ENCODE assay signal across 19 mouse cellular contexts in the genomic region with DNA sequence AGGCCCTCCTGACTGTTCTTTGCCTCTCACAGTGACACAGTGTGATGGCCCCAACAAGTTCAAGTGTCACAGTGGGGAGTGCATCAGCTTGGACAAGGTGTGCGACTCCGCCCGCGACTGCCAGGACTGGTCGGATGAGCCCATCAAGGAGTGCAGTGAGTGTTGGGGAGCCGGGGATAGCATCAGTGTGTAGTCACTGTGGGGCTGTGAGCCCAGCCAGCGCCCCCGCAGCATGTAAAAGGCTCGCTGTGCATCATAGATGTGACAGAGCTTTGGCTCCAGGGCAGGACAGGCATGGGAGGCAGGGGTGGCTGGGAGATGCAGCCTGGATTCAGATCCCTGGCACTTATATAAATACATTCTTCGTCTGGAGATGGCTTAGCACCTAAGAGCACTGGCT. TPM values are rescaled to one million over a fixed set of nuclear protein-coding genes. Genes with fewer than 3 reads are reported as not detected.
A peak's percentile ranks its signal among the peaks of the same experiment; 100 is the strongest.
DNase-seq lines count a peak whose midpoint lies in the region; ATAC-seq and TF ChIP-seq lines count a peak whose summit lies in the region.
"Had no signal": no experiment of that assay in that cellular context is flagged by ENCODE, and none has a peak within 500 bp of the region (broad histone marks: within the 10 kb centered on the region; RNA-seq: fewer than 3 reads in every experiment).

No protein-coding gene starts in this region.

- peaks cover 9% of the 10 kb centered on the region; the same call in 1 of the 2 replicates for H3K79me2 ChIP-seq in liver, adult 2 months (ENCODE audit: control insufficient read depth, insufficient read depth, low read length)

- 73% methylated on average over 10 of the region's 10 CpGs for WGBS in liver, adult 2 months
- WGBS in hindbrain, embryonic 16.5 days, result 92% methylated on average over 10 of the region's 10 CpGs

- peak; percentile 53 to 59 for DNase-seq in frontal cortex, adult 2 months (ENCODE audit: extremely low spot score in 1 of 2, low spot score in 1 of 2)
- DNase-seq in frontal cortex, postnatal 25 days (ENCODE audit: low spot score in 2 of 2), result no peak
- DNase-seq in liver, adult 2 months (ENCODE audit: extremely low read depth, low read depth, low spot score), result no peak
- no peak for DNase-seq in liver
- peak; percentile 32 for DNase-seq in right cerebral cortex, postnatal 25 days
- no peak for DNase-seq in right cerebral cortex, postnatal 4 days
- DNase-seq in ovary, adult 18-20 months (ENCODE audit: low spot score), result no peak
- DNase-seq: adrenal gland, postnatal 25 days; B cell, adult 2 months; cerebellum, postnatal 14 days; thymus, postnatal 14 days had no signal

- peaks cover 69% of the 10 kb centered on the region for H3K36me3 ChIP-seq in liver, adult 2 months (ENCODE audit: control insufficient read depth, insufficient read depth, low read length)
- peaks cover 76% of the 10 kb centered on the region for H3K36me3 ChIP-seq in hindbrain, embryonic 16.5 days (ENCODE audit: control insufficient read depth, insufficient read depth, low read length)

- TF ChIP-seq CTCF in liver, adult 2 months (IDR thresholded peaks at IDR 0.05; ENCODE audit: low read depth, low read length), result no peak

- ATAC-seq in hindbrain, embryonic 16.5 days, result no peak

- no peak for TF ChIP-seq POLR2A in liver, adult 2 months (IDR thresholded peaks at IDR 0.05; ENCODE audit: extremely low read depth, insufficient read depth, low read length)

- H3K4me2 ChIP-seq in hindbrain, embryonic 16.5 days (ENCODE audit: low read length), result no peak overlapping the region
- H3K4me2 ChIP-seq: forebrain, embryonic 12.5 days; heart, embryonic 12.5 days; hindbrain, embryonic 14.5 days; limb, embryonic 13.5 days; midbrain, embryonic 11.5 days; neural tube, embryonic 15.5 days had no signal

- peak overlapping the region; percentile 72 for H3K27ac ChIP-seq in liver, adult 2 months (replicated peaks; ENCODE audit: insufficient read depth, low read depth, low read length)
- no peak overlapping the region for H3K27ac ChIP-seq in hindbrain, embryonic 16.5 days (ENCODE audit: low read depth, low read length)
- H3K27ac ChIP-seq: forebrain, embryonic 12.5 days; hindbrain, embryonic 14.5 days; limb, embryonic 13.5 days; neural tube, embryonic 15.5 days had no signal

- H3K9me3 ChIP-seq in hindbrain, embryonic 16.5 days (ENCODE audit: control insufficient read depth, low read length), result no peaks in the 10 kb centered on the region
- H3K9me3 ChIP-seq: forebrain, embryonic 12.5 days; heart, embryonic 12.5 days; limb, embryonic 13.5 days; neural tube, embryonic 15.5 days had no signal

- peaks cover 28% of the 10 kb centered on the region for H3K4me1 ChIP-seq in liver, adult 2 months (ENCODE audit: control insufficient read depth, insufficient read depth, low read length)
- no peaks in the 10 kb centered on the region for H3K4me1 ChIP-seq in hindbrain, embryonic 16.5 days (ENCODE audit: control insufficient read depth, insufficient read depth, low read depth, low read length)
- H3K4me1 ChIP-seq: forebrain, embryonic 12.5 days; limb, embryonic 13.5 days; neural tube, embryonic 15.5 days had no signal

- no peaks in the 10 kb centered on the region for H3K27me3 ChIP-seq in liver, adult 2 months (ENCODE audit: control insufficient read depth, insufficient read depth, low read length)
- H3K27me3 ChIP-seq in hindbrain, embryonic 16.5 days (replicated peaks; ENCODE audit: control insufficient read depth, insufficient read depth, low read length), result no peaks in the 10 kb centered on the region
- H3K27me3 ChIP-seq: forebrain, embryonic 12.5 days; heart, embryonic 12.5 days; limb, embryonic 13.5 days; neural tube, embryonic 15.5 days; Patski had no signal

- H3K4me3 ChIP-seq in liver, adult 2 months (ENCODE audit: insufficient read depth, low read depth, low read length), result no peak overlapping the region
- no peak overlapping the region for H3K4me3 ChIP-seq in hindbrain, embryonic 16.5 days (ENCODE audit: low read length)
- H3K4me3 ChIP-seq: forebrain, embryonic 12.5 days; heart, embryonic 12.5 days; limb, embryonic 13.5 days; neural tube, embryonic 15.5 days had no signal

- H3K9ac ChIP-seq in liver, adult 2 months (ENCODE audit: low read depth, low read length), result peak overlapping the region; percentile 49
- H3K9ac ChIP-seq in hindbrain, embryonic 16.5 days (ENCODE audit: low read depth, low read length), result no peak overlapping the region
- H3K9ac ChIP-seq: forebrain, embryonic 12.5 days; heart, embryonic 12.5 days; hindbrain, embryonic 14.5 days; limb, embryonic 13.5 days; neural tube, embryonic 15.5 days had no signal

RNA-seq across cellular contexts. Expression of a gene that starts 13.9 kb away (rescaled TPM):
- polyA plus RNA-seq in frontal cortex, adult 2 months (2012; rRNA removed), result 13.4 and 14.4 TPM in 2 replicates
- total RNA-seq in liver, adult 2 months (2014; rRNA removed), result 61.4 and 82.8 TPM in 2 replicates
- polyA plus RNA-seq in liver, adult 2 months (2012; rRNA removed), result 105 and 116 TPM in 2 replicates
- polyA plus RNA-seq in hindbrain, embryonic 16.5 days (2015; fragmentation: Nextera tagmentation; extraction: Ambion mirVana), result 15.6 and 17.5 TPM in 2 replicates

RNA-seq across cellular contexts. Expression of a gene that starts 22.9 kb away (rescaled TPM):
- 3.3 and 3.8 TPM in 2 replicates for polyA plus RNA-seq in frontal cortex, adult 2 months (2012; rRNA removed)
- 15.3 and 17.9 TPM in 2 replicates for total RNA-seq in liver, adult 2 months (2014; rRNA removed)
- polyA plus RNA-seq in liver, adult 2 months (2012; rRNA removed), result 11.6 and 14.4 TPM in 2 replicates
- 21.2 and 26.0 TPM in 2 replicates for polyA plus RNA-seq in hindbrain, embryonic 16.5 days (2015; fragmentation: Nextera tagmentation; extraction: Ambion mirVana)

Comparison
In these comparisons a context has a peak if more than half of its experiments do, and no peak if none do; other contexts are left out.
1. DNase-seq: peak in frontal cortex, adult 2 months (2 of 2) and right cerebral cortex, postnatal 25 days (single experiment); none in frontal cortex, postnatal 25 days (0 of 2), liver, adult 2 months (single experiment), liver (single experiment), right cerebral cortex, postnatal 4 days (single experiment) and ovary, adult 18-20 months (single experiment).